Mouse (Mus musculus): ENCODE data around the gene Hist1h1c.
"Not testable (repeated sequence)": the region's sequence is repeated elsewhere in the genome, so short reads cannot be mapped to it uniquely, and the experiment has no call there.

Gene Hist1h1c

DNA sequence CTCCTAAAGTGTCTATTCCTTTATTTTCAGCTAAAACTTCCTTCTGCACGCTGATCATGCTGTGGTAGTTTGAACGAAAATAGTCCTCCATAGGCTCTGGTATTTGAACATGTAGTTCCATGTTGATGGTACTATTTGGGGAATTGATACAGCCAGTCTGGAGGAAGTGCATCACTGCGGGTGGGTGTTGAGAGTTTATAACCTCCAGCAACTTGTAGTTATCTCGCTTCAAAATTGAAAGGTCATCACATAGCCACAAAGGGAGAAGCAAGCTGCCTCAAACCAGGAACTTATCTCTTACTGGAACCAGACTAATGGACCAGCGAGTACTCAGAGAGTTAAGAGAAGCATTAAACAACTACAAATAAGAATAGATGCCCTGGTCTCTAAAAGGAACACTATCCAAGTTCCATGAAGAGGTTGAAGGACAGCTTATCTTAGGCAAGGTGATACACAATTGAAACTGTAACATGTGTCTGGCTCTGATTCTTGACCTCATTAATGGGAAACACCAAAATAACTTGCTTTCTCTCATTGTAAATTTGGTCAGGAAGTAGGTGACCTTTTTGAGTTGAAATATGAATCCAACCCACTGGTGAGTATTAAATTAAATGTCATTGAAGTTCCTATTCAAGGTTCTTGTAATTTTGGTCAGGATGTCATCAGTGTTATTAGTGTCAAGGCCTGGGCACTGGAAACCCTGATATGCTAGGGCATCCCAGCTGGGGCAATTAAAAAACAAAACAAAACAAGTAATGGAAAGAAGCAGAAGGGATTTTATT is 22.2 kb upstream of the Hist1h1c start:
- DNase-seq (ENCODE audit: low spot score in 2 of 2) = no peak

DNA sequence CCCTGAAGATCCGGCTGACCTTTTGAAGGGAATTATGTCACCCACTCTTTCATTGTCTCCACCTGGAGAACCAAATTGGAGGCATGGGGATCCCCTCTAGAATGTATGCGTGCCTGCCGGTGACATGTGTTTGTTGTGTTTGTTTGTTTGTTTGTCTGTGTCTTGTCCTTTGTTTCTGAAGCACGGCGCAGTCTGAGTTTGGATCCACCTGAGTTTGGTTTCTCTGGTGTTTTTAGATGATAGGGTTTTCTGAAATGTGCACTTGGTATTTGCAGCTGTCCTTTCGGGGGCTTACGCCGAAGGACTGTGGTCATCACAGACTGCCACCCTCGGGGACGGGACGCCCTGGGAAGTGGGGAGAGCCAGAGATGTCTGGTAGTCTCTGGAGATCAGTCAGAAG is 21.4 kb upstream of the Hist1h1c start:
- no peak for DNase-seq (ENCODE audit: low spot score in 2 of 2)

DNA sequence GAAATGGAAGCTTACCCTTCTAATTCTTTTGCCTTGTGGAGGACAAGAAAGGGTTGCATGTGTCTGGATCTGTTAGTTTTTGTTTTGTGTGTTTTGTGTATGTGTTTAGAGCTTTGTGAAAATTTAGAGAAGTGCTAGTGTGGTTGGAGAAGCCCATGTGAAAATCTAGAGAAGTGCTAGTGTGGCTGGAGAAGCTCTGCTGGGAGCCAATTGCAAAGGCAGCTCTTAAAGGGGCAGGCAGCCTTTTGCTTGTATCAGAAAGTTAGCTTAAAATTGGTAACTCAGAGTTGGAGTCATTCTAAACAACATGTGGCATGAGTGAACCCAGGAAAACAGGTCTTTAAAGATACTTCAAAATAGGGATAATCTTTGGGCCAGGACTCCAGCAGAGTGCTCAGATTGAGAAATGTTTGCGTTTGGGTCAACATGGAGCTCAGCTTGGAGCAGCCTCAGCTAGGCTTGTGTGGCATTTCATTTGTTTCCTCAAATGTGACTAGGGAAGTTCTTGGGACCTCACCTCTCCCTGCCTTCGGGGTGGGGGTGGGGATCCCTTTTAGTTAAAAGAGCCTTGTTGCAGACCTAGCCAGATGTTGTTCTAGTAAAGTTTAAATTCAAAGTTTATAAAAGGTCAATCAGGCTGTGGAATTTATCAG is 20.9 kb upstream of the Hist1h1c start:
- not testable (repeated sequence) for DNase-seq (ENCODE audit: low spot score in 2 of 2)

DNA sequence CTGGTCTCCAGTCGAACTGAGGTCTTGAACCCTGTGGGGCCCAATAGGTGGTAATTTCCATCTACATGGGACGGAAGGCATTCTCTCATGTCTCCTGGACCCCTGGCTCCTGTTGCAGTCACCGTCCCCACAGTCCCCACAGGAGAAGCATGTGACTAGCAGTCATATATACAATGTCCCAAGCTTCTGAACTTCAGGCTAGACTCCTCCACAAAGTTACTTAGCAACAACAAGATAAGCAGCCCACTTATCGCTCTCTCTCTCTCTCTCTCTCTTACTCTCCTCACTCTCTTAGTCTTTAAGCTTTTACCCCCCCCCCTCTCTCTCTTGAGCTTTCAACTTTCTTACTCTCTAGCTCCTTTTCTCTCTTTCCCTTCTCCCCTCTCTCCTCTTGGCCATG is 14.4 kb upstream of the Hist1h1c start:
- DNase-seq (ENCODE audit: low spot score in 2 of 2) = no peak

DNA sequence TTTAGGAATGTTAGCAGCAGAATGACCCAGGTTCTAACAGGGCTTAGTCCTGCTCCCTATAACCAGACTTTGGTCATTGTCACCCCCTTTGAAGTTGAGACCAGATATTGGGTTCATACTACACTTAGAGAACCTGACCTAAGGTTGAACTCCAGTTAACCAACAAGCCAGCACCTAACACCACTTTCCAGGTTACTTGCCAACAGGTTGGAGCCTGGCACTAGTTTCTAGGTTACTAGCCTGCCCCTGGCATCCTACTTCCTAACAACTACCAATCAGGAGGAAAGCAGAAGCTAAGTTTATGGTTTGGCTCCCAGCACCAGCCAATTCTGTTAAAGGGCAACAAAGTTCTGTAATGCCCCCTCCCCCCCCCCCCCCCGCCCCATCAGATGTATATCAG is 13.4 kb upstream of the Hist1h1c start:
- no peak for DNase-seq (ENCODE audit: low spot score in 2 of 2)

DNA sequence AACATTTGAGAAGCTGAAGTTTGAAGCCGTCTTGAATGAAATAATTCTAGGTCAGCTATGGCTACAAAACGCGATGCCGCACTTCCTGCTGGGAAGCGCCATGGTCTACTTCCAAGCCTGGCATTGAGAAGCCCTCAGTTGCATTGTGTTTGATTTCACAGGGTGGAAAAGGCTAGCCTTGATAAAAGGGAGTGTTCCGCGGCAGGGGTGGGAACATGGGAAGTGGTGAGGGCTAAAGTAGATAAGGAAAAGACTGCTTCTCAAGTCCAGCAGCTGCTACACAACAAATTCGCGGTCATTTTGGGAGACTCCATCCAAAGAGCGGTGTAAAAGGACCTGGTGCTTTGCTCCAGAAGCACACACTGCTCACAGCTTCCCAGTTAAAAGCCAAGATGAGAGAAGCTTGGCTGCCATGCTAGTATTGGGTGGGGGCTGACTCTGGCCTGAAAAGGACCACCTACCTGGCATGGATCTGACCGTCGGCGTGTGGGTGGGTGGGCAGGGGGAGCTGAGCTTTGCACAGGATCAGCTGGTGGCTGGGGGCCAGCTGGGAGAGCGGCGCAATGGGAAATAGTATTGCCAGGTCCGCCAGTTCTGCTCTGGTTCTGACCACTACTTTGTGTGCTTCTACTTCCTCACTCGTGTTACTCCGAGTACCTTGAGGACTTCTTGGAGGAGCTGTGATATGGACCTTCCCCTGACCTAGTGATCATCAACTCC is 10.0 kb upstream of the Hist1h1c start:
- no peak for DNase-seq (ENCODE audit: low spot score in 2 of 2)

DNA sequence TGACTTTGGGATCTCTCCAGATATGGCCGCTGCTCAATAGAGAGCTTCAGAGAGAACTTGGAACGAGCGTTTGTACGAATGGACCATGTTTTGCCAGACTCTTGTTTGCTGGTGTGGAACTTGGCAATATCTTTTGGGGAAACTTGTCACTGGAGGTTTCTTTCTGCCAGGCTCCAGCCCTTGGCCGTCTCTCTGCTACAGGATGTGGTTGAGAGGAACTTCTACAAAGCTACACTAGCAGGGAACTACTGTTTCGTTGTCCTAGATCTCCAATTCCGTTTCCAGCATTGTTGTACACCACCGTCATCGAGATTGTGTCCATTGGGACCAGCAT is 9.4 kb upstream of the Hist1h1c start:
- DNase-seq (ENCODE audit: low spot score in 2 of 2) = no peak

DNA sequence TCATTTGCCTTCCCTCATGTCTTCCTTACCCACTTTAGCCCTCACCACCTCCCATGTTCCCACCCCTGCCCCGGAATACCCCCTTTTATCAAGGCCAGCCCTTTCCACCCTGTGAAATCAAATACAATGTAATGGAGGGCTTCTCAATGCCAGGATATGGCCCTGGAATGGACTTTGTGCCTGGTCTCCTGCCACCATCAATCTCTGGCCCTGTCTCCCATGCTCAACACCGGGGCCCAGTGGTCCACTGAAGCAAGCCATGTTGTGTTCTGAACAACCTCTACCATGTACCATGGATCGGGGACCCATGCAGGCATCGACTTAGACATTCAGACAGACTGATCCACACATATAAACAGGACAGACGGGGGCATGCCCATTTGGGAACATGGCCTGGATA is 8.9 kb upstream of the Hist1h1c start:
- DNase-seq (ENCODE audit: low spot score in 2 of 2) = no peak

DNA sequence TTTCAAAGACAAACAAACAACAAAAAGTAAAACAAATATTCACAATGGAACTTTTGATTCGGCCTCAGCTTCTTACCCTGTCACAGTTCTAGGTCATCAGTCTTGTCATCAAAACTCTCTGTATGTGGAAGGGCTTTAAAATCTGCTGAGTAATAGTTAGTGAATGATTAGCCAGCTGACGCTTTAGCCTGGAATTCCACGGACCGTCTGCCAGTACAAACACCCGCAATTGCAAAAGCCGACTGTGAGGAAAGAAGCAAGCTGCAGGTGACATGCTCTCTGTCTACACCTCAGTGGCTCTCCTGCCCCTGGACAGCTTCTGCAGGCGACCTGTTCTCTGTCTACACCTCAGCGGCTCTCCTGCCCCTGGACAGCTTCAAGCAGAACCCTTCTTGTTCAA is 8.1 kb upstream of the Hist1h1c start:
- no peak for DNase-seq (ENCODE audit: low spot score in 2 of 2)

DNA sequence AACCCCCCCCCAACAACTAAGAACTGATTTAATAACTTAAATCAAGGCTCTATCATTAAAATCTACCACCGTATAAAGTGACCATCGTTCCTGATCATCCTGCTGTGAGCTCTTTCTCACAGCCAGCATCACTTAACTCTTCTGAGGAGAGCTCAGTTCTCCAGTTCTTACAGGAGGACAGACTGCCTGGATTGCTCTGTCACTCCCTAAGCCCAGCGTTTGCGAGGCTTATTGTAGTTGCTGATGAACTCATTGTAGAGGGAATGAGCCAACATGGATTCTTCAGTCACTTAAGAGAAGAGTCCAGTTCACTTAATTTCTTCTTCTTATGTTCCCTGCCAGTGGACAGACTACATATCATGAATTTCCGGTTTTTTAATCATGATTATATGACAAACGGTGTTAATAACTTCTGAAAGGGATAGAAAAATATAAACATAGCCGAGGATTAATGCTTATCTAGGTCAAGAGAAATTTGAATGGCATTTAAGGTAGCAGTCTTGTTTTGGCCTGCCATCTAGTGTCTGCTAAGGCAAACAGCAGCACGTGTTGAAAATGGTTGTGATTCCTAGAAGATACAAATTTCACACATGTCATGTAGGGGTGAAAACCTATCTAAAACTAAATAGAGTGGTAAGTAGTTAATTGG is 6.3 kb upstream of the Hist1h1c start:
- no peak for DNase-seq (ENCODE audit: low spot score in 2 of 2)

DNA sequence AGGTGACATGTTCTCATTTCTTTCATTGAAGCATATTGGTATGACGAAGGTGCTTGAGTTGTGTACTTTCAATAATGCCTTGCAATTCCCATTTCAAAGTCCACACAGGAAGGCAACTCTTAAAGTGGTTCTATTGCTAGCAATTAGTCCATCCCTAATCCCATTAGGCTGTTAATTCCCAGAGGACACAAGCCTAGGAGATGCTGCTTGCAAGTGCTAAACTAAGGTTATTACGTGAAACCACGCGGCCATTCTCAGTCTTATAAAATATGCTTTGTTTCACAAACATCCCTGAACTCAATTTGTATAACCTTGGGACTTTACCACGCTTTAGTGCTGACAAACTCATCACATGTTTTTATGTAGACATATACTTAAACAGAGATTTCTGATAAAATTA is 1.5 kb upstream of the Hist1h1c start:
- DNase-seq (ENCODE audit: low spot score in 2 of 2) = no peak

DNA sequence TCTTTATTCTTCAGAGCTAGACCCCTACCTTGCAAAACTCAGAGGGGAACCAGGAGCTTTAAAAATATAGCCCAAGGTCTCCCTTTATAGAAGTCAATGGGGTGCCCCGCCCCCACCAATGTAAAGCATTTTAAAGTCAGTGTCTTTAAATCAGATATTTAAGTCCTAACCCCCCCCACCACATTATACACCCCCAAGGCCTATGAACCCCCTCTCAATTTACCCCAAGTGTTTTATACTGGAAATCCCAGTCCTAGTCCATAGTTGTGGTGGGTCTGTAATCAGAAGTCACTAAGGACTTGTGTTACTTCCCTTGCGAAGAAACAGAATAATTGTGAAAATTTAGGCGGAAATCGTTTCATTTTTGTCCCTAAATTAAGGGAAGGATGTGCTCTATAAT is 567 bp upstream of the Hist1h1c start:
- DNase-seq (ENCODE audit: low spot score in 2 of 2) = no peak

DNA sequence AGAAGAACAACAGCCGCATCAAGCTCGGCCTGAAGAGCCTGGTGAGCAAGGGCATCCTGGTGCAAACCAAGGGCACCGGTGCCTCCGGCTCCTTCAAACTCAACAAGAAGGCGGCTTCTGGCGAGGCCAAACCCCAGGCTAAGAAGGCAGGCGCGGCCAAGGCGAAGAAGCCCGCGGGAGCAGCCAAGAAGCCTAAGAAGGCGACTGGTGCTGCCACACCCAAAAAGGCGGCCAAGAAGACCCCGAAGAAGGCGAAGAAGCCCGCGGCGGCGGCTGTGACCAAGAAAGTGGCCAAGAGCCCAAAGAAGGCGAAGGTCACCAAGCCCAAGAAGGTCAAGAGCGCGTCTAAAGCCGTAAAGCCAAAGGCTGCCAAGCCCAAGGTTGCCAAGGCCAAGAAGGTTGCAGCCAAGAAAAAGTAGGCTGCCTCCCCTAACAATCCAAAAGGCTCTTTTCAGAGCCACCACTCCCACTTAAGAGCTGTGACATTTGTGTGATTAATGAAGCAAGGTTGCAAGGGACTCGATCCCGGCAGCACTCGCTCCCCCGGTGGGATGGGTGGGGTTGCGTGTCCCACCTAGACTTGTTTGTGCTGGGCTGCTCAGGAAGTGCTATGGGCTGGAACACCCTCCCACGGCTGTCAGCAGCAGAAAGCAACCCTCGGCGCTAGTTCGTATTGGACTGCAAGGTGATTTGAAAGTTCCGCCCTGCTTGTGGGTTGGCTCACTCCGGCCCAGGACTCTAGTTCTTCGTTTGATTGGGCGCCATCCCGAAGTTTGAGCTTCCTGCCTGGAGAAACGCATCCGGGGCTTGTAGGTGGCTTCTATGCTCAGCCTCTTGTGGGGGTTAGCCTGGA is 687 bp downstream of the Hist1h1c start:
- DNase-seq (ENCODE audit: low spot score in 2 of 2) = peak; percentile 80 to 89

DNA sequence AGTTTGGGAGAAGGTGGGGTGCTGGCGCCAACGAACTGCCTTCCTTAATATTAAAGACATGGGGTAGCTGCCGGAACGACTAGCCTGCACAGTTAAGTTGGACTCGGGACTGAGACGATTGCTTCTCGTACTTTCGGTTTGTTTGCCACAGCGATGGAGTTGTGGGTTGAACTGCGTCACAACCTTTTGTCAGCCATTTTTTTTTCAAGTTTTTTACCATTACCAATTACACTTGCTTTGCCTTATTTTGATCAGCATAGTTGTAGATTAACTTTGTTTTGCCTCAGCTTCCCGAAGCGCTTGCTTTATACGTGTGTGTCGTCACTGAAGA is 1.3 kb downstream of the Hist1h1c start:
- no peak for DNase-seq (ENCODE audit: low spot score in 2 of 2)

DNA sequence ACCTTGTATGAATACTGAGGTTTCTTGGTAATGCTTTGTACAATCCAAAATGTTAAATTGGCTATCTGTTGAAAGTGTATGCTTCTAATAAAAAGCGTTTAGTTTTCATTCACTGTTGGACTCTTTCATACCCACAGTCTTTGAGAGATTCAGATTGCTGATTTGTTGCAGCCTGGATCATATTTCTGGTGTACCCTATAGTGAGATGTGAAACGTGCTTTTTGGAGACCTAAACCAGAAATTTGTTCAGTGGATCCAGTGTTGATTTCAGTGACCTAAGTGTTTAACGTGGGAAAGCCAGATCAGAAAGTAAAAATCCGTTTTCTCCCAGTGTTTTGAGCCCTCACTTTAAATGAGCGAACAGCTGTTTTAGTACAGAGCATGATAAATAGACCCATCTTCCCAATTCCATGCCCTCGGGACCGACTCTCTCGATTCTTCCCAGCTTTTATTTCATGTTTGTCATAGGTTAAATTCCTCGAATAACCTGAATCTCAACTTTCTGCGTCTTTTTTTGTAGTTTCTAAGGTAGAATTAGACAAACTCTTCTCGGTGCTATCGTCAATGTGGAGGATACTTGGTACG is 1.7 kb downstream of the Hist1h1c start:
- no peak for DNase-seq (ENCODE audit: low spot score in 2 of 2)

DNA sequence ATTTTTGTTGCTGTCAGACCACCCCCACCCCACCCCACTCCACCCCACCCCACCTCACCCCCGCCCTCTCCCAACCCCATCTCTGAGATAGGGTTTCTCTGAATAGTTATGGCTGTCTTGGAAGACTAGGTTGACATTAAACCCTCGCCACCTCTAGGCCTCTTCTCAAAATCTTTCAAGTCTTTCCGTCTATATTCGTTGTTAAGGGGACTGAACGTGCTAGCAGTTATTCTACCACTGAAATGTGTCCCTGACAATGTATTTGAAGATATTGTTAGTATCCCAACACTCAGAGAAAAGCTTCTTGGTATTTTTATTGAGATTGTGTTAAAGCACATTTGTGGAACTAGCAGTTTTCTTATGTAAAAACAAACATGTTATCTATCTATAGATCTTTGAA is 2.3 kb downstream of the Hist1h1c start:
- DNase-seq (ENCODE audit: low spot score in 2 of 2) = no peak

DNA sequence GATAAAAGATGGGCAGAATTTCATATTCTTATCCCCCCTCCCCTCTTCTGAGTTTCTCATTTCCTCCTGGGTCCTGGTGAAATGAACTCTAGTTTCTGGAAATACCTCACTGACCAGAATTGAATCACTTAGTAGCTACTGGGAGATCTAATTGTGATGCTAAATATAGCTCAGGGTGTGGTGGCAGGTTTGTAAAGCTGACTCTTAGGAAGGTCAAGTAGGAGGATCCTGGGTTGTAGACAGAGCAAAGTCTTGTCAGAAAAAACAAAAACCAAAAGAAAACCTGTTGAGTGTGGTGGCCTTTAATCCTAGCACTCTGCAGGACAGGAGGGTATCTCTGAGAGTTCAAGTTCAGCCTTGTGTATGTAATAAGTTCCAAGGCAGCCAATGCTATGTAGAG is 3.4 kb downstream of the Hist1h1c start:
- DNase-seq (ENCODE audit: low spot score in 2 of 2) = no peak

DNA sequence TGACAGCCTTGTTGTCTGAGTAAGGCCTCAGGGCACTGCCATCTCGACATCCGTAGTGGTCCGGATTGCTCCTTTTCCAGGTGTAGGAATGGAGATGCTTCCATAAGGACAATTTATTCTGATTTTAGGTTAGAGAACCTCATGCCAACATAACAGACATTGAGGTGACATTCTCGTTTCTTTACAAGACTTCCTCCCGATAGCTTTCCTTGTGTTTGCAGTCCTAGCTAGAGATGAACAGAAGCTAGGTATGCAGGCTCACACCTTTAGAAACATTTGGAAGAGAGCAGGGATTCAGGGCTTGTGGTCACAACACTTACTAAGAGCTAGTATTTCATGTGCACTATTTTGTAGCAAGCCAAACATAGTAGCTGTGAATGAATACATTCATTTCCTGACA is 4.6 kb downstream of the Hist1h1c start:
- DNase-seq (ENCODE audit: low spot score in 2 of 2) = no peak

DNA sequence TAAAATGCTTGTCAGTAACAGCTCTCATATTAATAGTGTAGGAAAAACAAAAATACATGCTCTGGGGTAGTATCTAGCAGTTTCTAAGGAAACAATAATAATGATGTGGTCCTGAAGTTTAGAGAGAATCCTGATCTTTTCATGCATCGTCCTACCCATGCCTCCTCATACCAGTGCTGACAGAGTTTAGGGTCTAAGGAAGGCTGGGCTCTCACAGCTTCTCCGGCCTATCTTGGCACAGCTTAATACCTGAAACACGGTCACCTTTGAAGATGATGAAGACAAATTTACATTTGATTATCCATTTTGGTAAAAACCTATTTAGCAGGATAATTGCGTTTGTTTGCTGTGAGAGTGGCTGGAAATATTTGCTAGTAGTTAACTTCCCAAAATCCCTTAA is 5.4 kb downstream of the Hist1h1c start:
- DNase-seq (ENCODE audit: low spot score in 2 of 2) = no peak

DNA sequence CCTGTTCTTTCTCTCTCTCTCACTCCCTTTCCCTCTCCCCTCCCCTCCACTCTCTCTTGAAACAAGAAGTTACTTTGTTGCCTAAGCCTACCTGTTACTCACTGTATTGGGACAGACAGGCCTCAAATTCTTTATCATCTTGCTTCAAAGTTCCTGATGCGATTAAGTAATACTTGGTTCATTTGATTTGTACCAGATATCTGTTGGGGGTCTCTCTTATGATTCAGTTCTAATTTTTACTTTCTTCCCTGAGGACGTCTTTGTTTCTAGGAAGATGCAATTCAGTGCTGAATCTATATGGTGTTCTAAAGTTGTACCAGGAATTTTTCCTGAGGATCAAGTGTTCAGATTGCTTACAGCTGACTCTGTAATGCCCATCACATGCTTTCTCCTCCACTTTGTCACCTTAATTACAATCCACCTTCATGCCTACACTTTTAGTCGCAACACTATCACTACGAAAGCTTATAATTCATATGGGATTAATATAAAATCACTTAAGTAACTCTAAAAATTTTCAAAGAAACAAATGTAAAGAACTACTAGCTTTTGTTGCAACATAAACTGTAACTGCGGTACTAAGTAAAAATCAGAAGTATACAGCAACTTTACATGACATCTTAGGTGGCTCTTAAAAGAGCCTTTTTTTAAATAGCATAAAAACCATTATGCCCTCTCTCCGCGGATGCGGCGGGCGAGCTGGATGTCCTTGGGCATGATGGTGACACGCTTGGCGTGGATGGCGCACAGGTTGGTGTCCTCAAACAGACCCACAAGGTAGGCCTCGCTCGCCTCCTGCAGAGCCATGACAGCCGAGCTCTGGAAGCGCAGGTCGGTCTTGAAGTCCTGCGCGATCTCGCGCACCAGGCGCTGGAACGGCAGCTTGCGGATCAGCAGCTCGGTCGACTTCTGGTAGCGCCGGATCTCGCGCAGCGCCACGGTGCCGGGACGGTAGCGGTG is 6.1 kb downstream of the Hist1h1c start:
- DNase-seq (ENCODE audit: low spot score in 2 of 2) = no peak
